Mouse (Mus musculus) granulocyte monocyte progenitor cell, adult 5-6 weeks (primary cell): Measurements from ENCODE around the gene Spocd1. TPM values are rescaled to one million over a fixed set of nuclear protein-coding genes. Genes with fewer than 3 reads are reported as not detected.

Source experiments
- ATAC-seq: replicated peaks from 2 replicates; pipeline ENCODE4 v1.8.0; 2016; ENCODE audit warnings: mild to moderate bottlenecking, moderate TSS enrichment, inconsistent platforms; ENCODE audit not compliant: poor library complexity, severe bottlenecking
- total RNA-seq, 2 experiments: library from RNA; stranded (forward) in 1 of 2; stranded (reverse) in 1 of 2; fragments of 200-712, 200-1000 nt in 1 of 2; fragments of >200 nt in 1 of 2; fragmentation: Nextera tagmentation in 1 of 2; gene quantifications; 2 replicates each; pipeline ENCODE4 v1.2.3; 2014 to 2017

Spocd1 gene
- total RNA-seq, 2 experiments from 2014 or later: not detected

GRCm38 (mm10) chr4:129996015-129996414 lies 67.0 kb downstream of the Spocd1 start:
- ATAC-seq: peak; percentile 45

- ATAC-seq: no peak
Measured at GRCm38 (mm10) chr4:129998124-129998523, 69.1 kb downstream of the Spocd1 start.

GRCm38 (mm10) chr4:130001710-130002109 lies 72.7 kb downstream of the Spocd1 start:
- peak; percentile 55 for ATAC-seq

- no peak for ATAC-seq
Measured at GRCm38 (mm10) chr4:130002157-130002556, 73.1 kb downstream of the Spocd1 start.

- ATAC-seq: 0 out of 2 replicates have a peak, but pooled peaks have one; percentile 13
Measured at GRCm38 (mm10) chr4:130005593-130005992, 76.5 kb downstream of the Spocd1 start.

- peak; percentile 79 for ATAC-seq
Measured at GRCm38 (mm10) chr4:130006533-130006932, 77.5 kb downstream of the Spocd1 start.

Other genes starting within 250 kb of the Spocd1 start
- 15.8 and 44.1 TPM in 2 replicates for gene Tmem39b, start 232.4 kb upstream of the Spocd1 start, total RNA-seq (2014; fragmentation: Nextera tagmentation)
- gene Tmem39b, start 232.4 kb upstream of the Spocd1 start, total RNA-seq (2017): 6.2 and 12.2 TPM in 2 replicates
- 98.7 and 104 TPM in 2 replicates for gene Khdrbs1, start 186.9 kb upstream of the Spocd1 start, total RNA-seq (2014; fragmentation: Nextera tagmentation)
- 82.8 and 84.2 TPM in 2 replicates for gene Khdrbs1, start 186.9 kb upstream of the Spocd1 start, total RNA-seq (2017)
- 277 and 304 TPM in 2 replicates for gene Ptp4a2, start 118.0 kb upstream of the Spocd1 start, total RNA-seq (2014; fragmentation: Nextera tagmentation)
- gene Ptp4a2, start 118.0 kb upstream of the Spocd1 start, total RNA-seq (2017): 345 and 391 TPM in 2 replicates
- gene Adgrb2, start 55.6 kb downstream of the Spocd1 start, total RNA-seq (2014; fragmentation: Nextera tagmentation): not detected in 2 replicates
- 0.13 TPM in 1 of 2 replicates, not detected in the other for gene Adgrb2, start 55.6 kb downstream of the Spocd1 start, total RNA-seq (2017)
- gene Col16a1, start 118.6 kb downstream of the Spocd1 start, total RNA-seq (2014; fragmentation: Nextera tagmentation): 0.21 TPM in 1 of 2 replicates, not detected in the other
- 0.52 and 1.9 TPM in 2 replicates for gene Col16a1, start 118.6 kb downstream of the Spocd1 start, total RNA-seq (2017)
- 22.7 and 60.5 TPM in 2 replicates for gene Pef1, start 173.3 kb downstream of the Spocd1 start, total RNA-seq (2014; fragmentation: Nextera tagmentation)
- gene Pef1, start 173.3 kb downstream of the Spocd1 start, total RNA-seq (2017): 10.4 and 12.4 TPM in 2 replicates
- not detected in 2 replicates for gene Hcrtr1, start 210.1 kb downstream of the Spocd1 start, total RNA-seq (2014; fragmentation: Nextera tagmentation)
- gene Hcrtr1, start 210.1 kb downstream of the Spocd1 start, total RNA-seq (2017): not detected in 2 replicates
- 1.5 TPM in 1 of 2 replicates, not detected in the other for gene Tinagl1, start 245.9 kb downstream of the Spocd1 start, total RNA-seq (2014; fragmentation: Nextera tagmentation)
- gene Tinagl1, start 245.9 kb downstream of the Spocd1 start, total RNA-seq (2017): 0.82 and 1.1 TPM in 2 replicates